8 mouse cellular contexts compared by ENCODE assay signal in the genomic region with DNA sequence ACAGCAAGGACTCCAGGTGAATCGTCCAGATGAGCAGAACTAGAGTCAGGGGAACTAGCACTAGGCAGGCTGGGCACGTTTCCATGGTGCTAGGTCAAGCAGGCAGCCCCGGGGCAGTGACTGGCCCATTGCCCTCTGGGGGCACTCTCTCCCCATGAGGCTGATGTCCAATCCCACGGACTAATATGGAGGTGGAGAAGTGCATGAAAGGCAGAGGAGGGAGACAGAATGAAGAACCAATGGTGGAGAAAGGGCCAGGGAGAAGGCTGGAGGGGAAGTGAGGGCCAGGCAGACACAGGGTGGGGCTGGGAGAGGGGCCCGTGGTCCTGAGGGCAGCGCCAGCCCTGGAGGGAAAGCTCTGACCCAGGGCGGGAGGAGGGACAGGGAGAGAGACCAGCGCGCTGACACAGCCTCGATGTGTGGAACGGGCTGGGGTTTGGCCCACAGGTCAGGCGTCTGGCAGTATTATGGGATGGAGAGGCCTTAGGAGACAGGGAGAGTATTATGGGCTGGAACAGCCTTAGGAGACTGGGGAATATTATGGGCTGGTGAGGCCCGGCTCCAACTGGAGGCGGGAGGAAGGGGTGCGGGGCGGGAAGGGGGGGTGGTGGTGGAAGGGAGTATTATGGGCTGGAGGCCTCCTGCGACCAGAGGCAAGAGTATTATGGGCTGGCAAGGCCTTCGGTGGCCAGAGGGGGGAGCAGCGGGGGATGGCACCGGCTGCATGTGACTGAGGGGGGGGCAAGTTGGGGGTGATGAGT. TPM values are rescaled to one million over a fixed set of nuclear protein-coding genes. Genes with fewer than 3 reads are reported as not detected.
DNase-seq lines count a peak whose midpoint lies in the region; ATAC-seq and TF ChIP-seq lines count a peak whose summit lies in the region.

No protein-coding gene starts in this region.

- H3K4me1 ChIP-seq in thymus, adult 2 months (replicated peaks; ENCODE audit: control insufficient read depth, insufficient read depth, low read length): peaks cover 26% of the 10 kb centered on the region
- peaks cover 19% of the 10 kb centered on the region for H3K4me1 ChIP-seq in embryonic facial prominence, embryonic 14.5 days (ENCODE audit: control insufficient read depth, insufficient read depth, low read length)
- H3K4me1 ChIP-seq in limb, embryonic 14.5 days (ENCODE audit: control insufficient read depth, insufficient read depth, low read length): peaks cover 26% of the 10 kb centered on the region
- peaks cover 36% of the 10 kb centered on the region for H3K4me1 ChIP-seq in midbrain, embryonic 13.5 days (replicated peaks)
- H3K4me1 ChIP-seq in stomach, embryonic 16.5 days (ENCODE audit: control insufficient read depth, insufficient read depth, low read length): peaks cover 24% of the 10 kb centered on the region

- TF ChIP-seq CTCF in thymus, adult 2 months (IDR thresholded peaks at IDR 0.05; ENCODE audit: borderline replicate concordance, control insufficient read depth, extremely low read depth, insufficient read depth, low read length, poor library complexity): no peak

- peak overlapping the region; percentile 60 for H3K4me2 ChIP-seq in embryonic facial prominence, embryonic 14.5 days (ENCODE audit: low read depth, low read length)
- H3K4me2 ChIP-seq in limb, embryonic 14.5 days (replicated peaks; ENCODE audit: low read depth, low read length, severe bottlenecking): peak overlapping the region; percentile 55
- H3K4me2 ChIP-seq in midbrain, embryonic 13.5 days (replicated peaks): peak overlapping the region; percentile 48
- peak overlapping the region; percentile 56 for H3K4me2 ChIP-seq in stomach, embryonic 16.5 days (ENCODE audit: low read depth, low read length)

- no peaks in the 10 kb centered on the region for H3K36me3 ChIP-seq in thymus, adult 2 months (ENCODE audit: control insufficient read depth, insufficient read depth, low read length)
- no peaks in the 10 kb centered on the region for H3K36me3 ChIP-seq in embryonic facial prominence, embryonic 14.5 days (ENCODE audit: control insufficient read depth, insufficient read depth, low read length)
- no peaks in the 10 kb centered on the region for H3K36me3 ChIP-seq in limb, embryonic 14.5 days (ENCODE audit: control insufficient read depth, insufficient read depth, low read length)
- H3K36me3 ChIP-seq in midbrain, embryonic 13.5 days: no peaks in the 10 kb centered on the region
- no peaks in the 10 kb centered on the region for H3K36me3 ChIP-seq in stomach, embryonic 16.5 days (ENCODE audit: control insufficient read depth, insufficient read depth, low read length)

- TF ChIP-seq POLR2A in thymus, adult 2 months (IDR thresholded peaks at IDR 0.05; ENCODE audit: control insufficient read depth, extremely low read depth, insufficient read depth, low read length, poor library complexity): no peak
- 0 out of 2 replicates have a peak, but pooled peaks have one; percentile 26 for TF ChIP-seq POLR2A in limb, embryonic 14.5 days (IDR thresholded peaks at IDR 0.05; ENCODE audit: borderline replicate concordance, extremely low read depth, insufficient read depth, insufficient read length)

- no peak overlapping the region for H3K4me3 ChIP-seq in thymus, adult 2 months (ENCODE audit: control insufficient read depth, insufficient read depth, low read length)
- no peak overlapping the region; the same call in 1 of the 2 replicates for H3K4me3 ChIP-seq in embryonic facial prominence, embryonic 14.5 days (ENCODE audit: low read depth, low read length)
- H3K4me3 ChIP-seq in limb, embryonic 14.5 days (replicated peaks; ENCODE audit: low read length): peak overlapping the region; percentile 21; the same call in 1 of the 2 replicates
- no peak overlapping the region for H3K4me3 ChIP-seq in midbrain, embryonic 13.5 days (replicated peaks)
- no peak overlapping the region for H3K4me3 ChIP-seq in stomach, embryonic 16.5 days (replicated peaks; ENCODE audit: low read length)

- peak; percentile 83 for ATAC-seq in embryonic facial prominence, embryonic 14.5 days (ENCODE audit: low read depth)
- ATAC-seq in limb, embryonic 14.5 days (ENCODE audit: low FRiP score, low read depth): peak; percentile 74
- peak; percentile 90 for ATAC-seq in midbrain, embryonic 13.5 days
- peak; percentile 87 for ATAC-seq in stomach, embryonic 16.5 days (ENCODE audit: insufficient read depth, low FRiP score)

- no peaks in the 10 kb centered on the region for H3K9me3 ChIP-seq in embryonic facial prominence, embryonic 14.5 days (ENCODE audit: control insufficient read depth, low read length)
- H3K9me3 ChIP-seq in limb, embryonic 14.5 days (ENCODE audit: control insufficient read depth, low read length): no peaks in the 10 kb centered on the region
- no peaks in the 10 kb centered on the region for H3K9me3 ChIP-seq in midbrain, embryonic 13.5 days
- H3K9me3 ChIP-seq in stomach, embryonic 16.5 days (replicated peaks; ENCODE audit: control insufficient read depth, low read length): no peaks in the 10 kb centered on the region

- no peaks in the 10 kb centered on the region for H3K27me3 ChIP-seq in thymus, adult 2 months (ENCODE audit: control insufficient read depth, insufficient read depth, low read length)
- no peaks in the 10 kb centered on the region for H3K27me3 ChIP-seq in embryonic facial prominence, embryonic 14.5 days (replicated peaks; ENCODE audit: control insufficient read depth, insufficient read depth, low read length)
- H3K27me3 ChIP-seq in limb, embryonic 14.5 days (ENCODE audit: control insufficient read depth, insufficient read depth, low read length): no peaks in the 10 kb centered on the region
- no peaks in the 10 kb centered on the region for H3K27me3 ChIP-seq in midbrain, embryonic 13.5 days
- no peaks in the 10 kb centered on the region for H3K27me3 ChIP-seq in stomach, embryonic 16.5 days (ENCODE audit: control insufficient read depth, insufficient read depth, low read length)

- H3K27ac ChIP-seq in thymus, adult 2 months (ENCODE audit: control insufficient read depth, insufficient read depth, low read length): no peak overlapping the region
- peak overlapping the region; percentile 94 for H3K27ac ChIP-seq in embryonic facial prominence, embryonic 14.5 days (replicated peaks; ENCODE audit: low read depth, low read length)
- H3K27ac ChIP-seq in limb, embryonic 14.5 days (replicated peaks; ENCODE audit: low read depth, low read length): peak overlapping the region; percentile 91
- peak overlapping the region; percentile 97 for H3K27ac ChIP-seq in midbrain, embryonic 13.5 days
- H3K27ac ChIP-seq in stomach, embryonic 16.5 days (ENCODE audit: low read length): peak overlapping the region; percentile 95

- DNase-seq in thymus, postnatal 0 days (ENCODE audit: low spot score): peak; percentile 59
- no peak for DNase-seq in thymus, adult 2 months
- DNase-seq in embryonic facial prominence, embryonic 14.5 days (ENCODE audit: low spot score): peak; percentile 94
- peak; percentile 76 for DNase-seq in heart, adult 8-10 months (ENCODE audit: low spot score)
- peak; percentile 90 to 93 for DNase-seq in kidney, adult 8-10 months
- DNase-seq in limb, embryonic 14.5 days (ENCODE audit: low spot score): peak; percentile 87

- H3K9ac ChIP-seq in embryonic facial prominence, embryonic 14.5 days (ENCODE audit: low read depth, low read length): peak overlapping the region; percentile 63
- H3K9ac ChIP-seq in limb, embryonic 14.5 days (ENCODE audit: low read depth, low read length, severe bottlenecking): no peak overlapping the region
- H3K9ac ChIP-seq in midbrain, embryonic 13.5 days (replicated peaks): peak overlapping the region; percentile 44; the same call in 1 of the 2 replicates
- H3K9ac ChIP-seq in stomach, embryonic 16.5 days (ENCODE audit: low read length): peak overlapping the region; percentile 1; the same call in 1 of the 2 replicates

- 23% methylated on average over 20 of the region's 20 CpGs for WGBS in thymus, adult 2 months
- 4% methylated on average over 15 of the region's 20 CpGs for WGBS in embryonic facial prominence, embryonic 14.5 days
- 2% methylated on average over 16 of the region's 20 CpGs for WGBS in limb, embryonic 14.5 days
- under 1% methylated on average over 19 of the region's 20 CpGs for WGBS in midbrain, embryonic 13.5 days
- 2% methylated on average over 20 of the region's 20 CpGs for WGBS in stomach, embryonic 16.5 days

RNA-seq across cellular contexts. Expression of a gene that starts 7.0 kb away (rescaled TPM):
- 70.0 and 84.9 TPM in 2 replicates for polyA plus RNA-seq in thymus, postnatal 0 days (2015; fragmentation: Nextera tagmentation; extraction: Ambion mirVana)
- polyA plus RNA-seq in thymus, adult 2 months (2012; rRNA removed): 127 and 211 TPM in 2 replicates
- 70.1 and 73.5 TPM in 2 replicates for polyA plus RNA-seq in embryonic facial prominence, embryonic 14.5 days (2014; fragmentation: Nextera tagmentation; extraction: Ambion mirVana)
- total RNA-seq in heart, adult 8-10 months (2022): 100 to 1,000 TPM; 100 to 126 (median 113) TPM
- polyA plus RNA-seq in limb, embryonic 14.5 days (2012; rRNA removed): 75.0 and 89.7 TPM in 2 replicates
- 78.6 and 81.8 TPM in 2 replicates for polyA plus RNA-seq in limb, embryonic 14.5 days (2014; fragmentation: Nextera tagmentation; extraction: Ambion mirVana)
- 133 and 138 TPM in 2 replicates for polyA plus RNA-seq in midbrain, embryonic 13.5 days (2015; fragmentation: Nextera tagmentation; extraction: Ambion mirVana)
- polyA plus RNA-seq in stomach, embryonic 16.5 days (2015; fragmentation: Nextera tagmentation; extraction: Ambion mirVana): 42.6 and 46.3 TPM in 2 replicates

RNA-seq across cellular contexts. Expression of a gene that starts 21.0 kb away (rescaled TPM):
- 3.5 and 4.2 TPM in 2 replicates for polyA plus RNA-seq in thymus, postnatal 0 days (2015; fragmentation: Nextera tagmentation; extraction: Ambion mirVana)
- polyA plus RNA-seq in thymus, adult 2 months (2012; rRNA removed): 35.7 and 40.0 TPM in 2 replicates
- polyA plus RNA-seq in embryonic facial prominence, embryonic 14.5 days (2014; fragmentation: Nextera tagmentation; extraction: Ambion mirVana): 1.1 and 1.4 TPM in 2 replicates
- 1 to 10 TPM in 1 of 4 experiments, not detected in 3; 1.6 TPM for total RNA-seq in heart, adult 8-10 months (2022)
- polyA plus RNA-seq in limb, embryonic 14.5 days (2012; rRNA removed): 3.9 and 5.0 TPM in 2 replicates
- polyA plus RNA-seq in limb, embryonic 14.5 days (2014; fragmentation: Nextera tagmentation; extraction: Ambion mirVana): 2.5 and 4.0 TPM in 2 replicates
- polyA plus RNA-seq in midbrain, embryonic 13.5 days (2015; fragmentation: Nextera tagmentation; extraction: Ambion mirVana): 0.34 and 0.37 TPM in 2 replicates
- polyA plus RNA-seq in stomach, embryonic 16.5 days (2015; fragmentation: Nextera tagmentation; extraction: Ambion mirVana): 9.5 and 13.6 TPM in 2 replicates

RNA-seq across cellular contexts. Expression of a gene that starts 39.3 kb away (rescaled TPM):
- 9.2 and 10.2 TPM in 2 replicates for polyA plus RNA-seq in thymus, postnatal 0 days (2015; fragmentation: Nextera tagmentation; extraction: Ambion mirVana)
- polyA plus RNA-seq in thymus, adult 2 months (2012; rRNA removed): 70.8 and 89.5 TPM in 2 replicates
- polyA plus RNA-seq in embryonic facial prominence, embryonic 14.5 days (2014; fragmentation: Nextera tagmentation; extraction: Ambion mirVana): 8.3 and 9.9 TPM in 2 replicates
- 1 to 10 TPM; 1.5 to 2.6 (median 2.2) TPM for total RNA-seq in heart, adult 8-10 months (2022)
- polyA plus RNA-seq in limb, embryonic 14.5 days (2012; rRNA removed): 28.9 and 31.3 TPM in 2 replicates
- polyA plus RNA-seq in limb, embryonic 14.5 days (2014; fragmentation: Nextera tagmentation; extraction: Ambion mirVana): 9.4 and 13.9 TPM in 2 replicates
- polyA plus RNA-seq in midbrain, embryonic 13.5 days (2015; fragmentation: Nextera tagmentation; extraction: Ambion mirVana): 15.8 and 19.7 TPM in 2 replicates
- 10.6 and 12.9 TPM in 2 replicates for polyA plus RNA-seq in stomach, embryonic 16.5 days (2015; fragmentation: Nextera tagmentation; extraction: Ambion mirVana)

RNA-seq across cellular contexts. Expression of a gene that starts 43.0 kb away (rescaled TPM):
- 53.9 and 60.7 TPM in 2 replicates for polyA plus RNA-seq in thymus, postnatal 0 days (2015; fragmentation: Nextera tagmentation; extraction: Ambion mirVana)
- polyA plus RNA-seq in thymus, adult 2 months (2012; rRNA removed): 26.4 and 28.6 TPM in 2 replicates
- polyA plus RNA-seq in embryonic facial prominence, embryonic 14.5 days (2014; fragmentation: Nextera tagmentation; extraction: Ambion mirVana): 56.4 and 60.4 TPM in 2 replicates
- total RNA-seq in heart, adult 8-10 months (2022): 10 to 100 TPM; 16.5 to 21.5 (median 20.3) TPM
- polyA plus RNA-seq in limb, embryonic 14.5 days (2012; rRNA removed): 43.7 and 48.5 TPM in 2 replicates
- polyA plus RNA-seq in limb, embryonic 14.5 days (2014; fragmentation: Nextera tagmentation; extraction: Ambion mirVana): 54.2 TPM in 2 replicates
- 43.2 and 45.9 TPM in 2 replicates for polyA plus RNA-seq in midbrain, embryonic 13.5 days (2015; fragmentation: Nextera tagmentation; extraction: Ambion mirVana)
- 56.6 and 57.9 TPM in 2 replicates for polyA plus RNA-seq in stomach, embryonic 16.5 days (2015; fragmentation: Nextera tagmentation; extraction: Ambion mirVana)

RNA-seq across cellular contexts. Expression of a gene that starts 49.2 kb away (rescaled TPM):
- 113 and 118 TPM in 2 replicates for polyA plus RNA-seq in thymus, postnatal 0 days (2015; fragmentation: Nextera tagmentation; extraction: Ambion mirVana)
- 96.8 and 99.4 TPM in 2 replicates for polyA plus RNA-seq in thymus, adult 2 months (2012; rRNA removed)
- polyA plus RNA-seq in embryonic facial prominence, embryonic 14.5 days (2014; fragmentation: Nextera tagmentation; extraction: Ambion mirVana): 99.0 and 112 TPM in 2 replicates
- total RNA-seq in heart, adult 8-10 months (2022): 10 to 100 TPM; 24.7 to 27.7 (median 25.1) TPM
- 143 TPM in 2 replicates for polyA plus RNA-seq in limb, embryonic 14.5 days (2012; rRNA removed)
- polyA plus RNA-seq in limb, embryonic 14.5 days (2014; fragmentation: Nextera tagmentation; extraction: Ambion mirVana): 122 and 131 TPM in 2 replicates
- 195 and 201 TPM in 2 replicates for polyA plus RNA-seq in midbrain, embryonic 13.5 days (2015; fragmentation: Nextera tagmentation; extraction: Ambion mirVana)
- polyA plus RNA-seq in stomach, embryonic 16.5 days (2015; fragmentation: Nextera tagmentation; extraction: Ambion mirVana): 114 and 115 TPM in 2 replicates
